Mouse (Mus musculus): ENCODE data around the gene Aimp1.

DNA sequence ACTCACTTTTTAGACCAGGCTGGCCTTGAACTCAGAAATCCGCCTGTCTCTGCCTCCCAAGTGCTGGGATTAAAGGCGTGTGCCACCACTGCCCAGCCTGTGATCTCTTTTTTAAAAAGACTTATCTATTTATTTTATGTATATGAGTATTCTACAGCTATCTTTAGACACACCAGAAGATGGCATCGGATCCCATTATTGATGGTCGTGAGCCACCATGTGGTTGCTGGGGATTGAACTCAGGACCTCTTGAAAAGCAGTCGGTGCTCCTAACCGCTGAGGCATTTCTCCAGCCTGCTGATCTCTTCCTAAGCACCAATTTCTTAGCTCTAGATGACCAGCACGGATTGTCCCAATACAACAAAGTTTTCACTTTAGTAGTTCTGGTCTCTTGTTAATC is 30.2 kb downstream of the Aimp1 start:
- TF ChIP-seq CTCF (IDR thresholded peaks at IDR 0.05; ENCODE audit: low read depth, low read length) (no peak), POLR2A (IDR thresholded peaks at IDR 0.05; ENCODE audit: borderline replicate concordance, low read depth, low read length) (no peak)
